Mouse (Mus musculus) fat pad, adult 2 months (tissue): ENCODE data around the gene Ubxn4.
"Not testable (repeated sequence)": the region's sequence is repeated elsewhere in the genome, so short reads cannot be mapped to it uniquely, and the experiment has no call there.

Experiments
- DNase-seq: peaks from one replicate; pipeline ENCODE4 v3.0.0-alpha.2; 2011; ENCODE audit warnings: low read depth, low spot score; ENCODE audit errors: extremely low read depth

The Ubxn4 gene

GRCm38 (mm10) chr1:128309043-128309442, 65.3 kb downstream of the Ubxn4 start:
- no peak for DNase-seq

GRCm38 (mm10) chr1:128314665-128315064, 70.9 kb downstream of the Ubxn4 start:
- no peak for DNase-seq

GRCm38 (mm10) chr1:128319266-128319665, 75.5 kb downstream of the Ubxn4 start:
- not testable (repeated sequence) for DNase-seq

- DNase-seq, result no peak
Measured at GRCm38 (mm10) chr1:128323026-128323643, 79.4 kb downstream of the Ubxn4 start.

GRCm38 (mm10) chr1:128324776-128325175, 81.0 kb downstream of the Ubxn4 start:
- DNase-seq, result no peak

- no peak for DNase-seq
Measured at GRCm38 (mm10) chr1:128327165-128327564, 83.4 kb downstream of the Ubxn4 start.

- DNase-seq, result no peak
Measured at GRCm38 (mm10) chr1:128328218-128328617, 84.5 kb downstream of the Ubxn4 start, which contains the start of gene Lct. Gene Lct, minus strand, starts transcription at chr1:128328318.
